Mouse (Mus musculus) neural tube, embryonic 14.5 days (tissue): ENCODE data around the gene Mrgbp. TPM values are rescaled to one million over a fixed set of nuclear protein-coding genes. Genes with fewer than 3 reads are reported as not detected.

Experiments used
- ATAC-seq: fragments of 200-750 bp; cut with Nextera tagmentation; 2 replicates; pipeline ENCODE4 v1.8.0; 2017; ENCODE audit warnings: low read depth, mild to moderate bottlenecking, moderate TSS enrichment, moderate library complexity
- H3K27ac ChIP-seq: fragments of 300-500 bp; sonication (generic); 2 replicates; pipeline ENCODE4 v1.5.1; 2014; ENCODE audit warnings: low read depth, mild to moderate bottlenecking, control low read depth, low read length, moderate library complexity, mixed read lengths
- H3K27me3 ChIP-seq: fragments of 300-500 bp; sonication (generic); 2 replicates; pipeline ENCODE4 v1.6.1; 2014; ENCODE audit warnings: low read length; ENCODE audit not compliant: control insufficient read depth, insufficient read depth
- H3K36me3 ChIP-seq: fragments of 300-500 bp; sonication (generic); 2 replicates; pipeline ENCODE4 v1.6.1; 2014; ENCODE audit warnings: low read length, mixed read lengths; ENCODE audit not compliant: control insufficient read depth, insufficient read depth
- H3K4me1 ChIP-seq: fragments of 300-500 bp; sonication (generic); 2 replicates; pipeline ENCODE4 v1.6.1; 2014; ENCODE audit warnings: low read length; ENCODE audit not compliant: control insufficient read depth, insufficient read depth
- H3K4me2 ChIP-seq: fragments of 300-500 bp; sonication (generic); 2 replicates; pipeline ENCODE4 v1.6.1; 2014; ENCODE audit warnings: mild to moderate bottlenecking, low read depth, low read length, control low read depth
- H3K4me3 ChIP-seq: fragments of 300-500 bp; sonication (generic); 2 replicates; pipeline ENCODE4 v1.5.1; 2014; ENCODE audit warnings: low read depth, low read length, control low read depth, mixed read lengths
- H3K9ac ChIP-seq: fragments of 300-500 bp; sonication (generic); replicated peaks from 2 replicates; pipeline ENCODE4 v1.6.1; 2014; ENCODE audit warnings: low read depth, mild to moderate bottlenecking, control low read depth, low read length, mixed read lengths
- H3K9me3 ChIP-seq: fragments of 300-500 bp; sonication (generic); 2 replicates; pipeline ENCODE4 v1.6.1; 2016; ENCODE audit warnings: low read length; ENCODE audit not compliant: control insufficient read depth
- WGBS: fragments of 180-500 bp; shearing (Covaris S2); extraction: QIAGEN DNeasy Blood & Tissue Kit; methylation state at CpG from one replicate; pipeline ENCODE4 v1.1.7; 2014; 5-methylcytosine and 5-hydroxymethylcytosine counted together
- polyA plus RNA-seq: library from polyadenylated mRNA; unstranded; fragments of >200 nt; fragmentation: Nextera tagmentation; extraction: Ambion mirVana; gene quantifications from 2 replicates; pipeline ENCODE4 v1.2.1, GENCODE M21; 2014

The Mrgbp gene
- polyA plus RNA-seq, result 40.0 and 41.8 TPM in 2 replicates

DNA sequence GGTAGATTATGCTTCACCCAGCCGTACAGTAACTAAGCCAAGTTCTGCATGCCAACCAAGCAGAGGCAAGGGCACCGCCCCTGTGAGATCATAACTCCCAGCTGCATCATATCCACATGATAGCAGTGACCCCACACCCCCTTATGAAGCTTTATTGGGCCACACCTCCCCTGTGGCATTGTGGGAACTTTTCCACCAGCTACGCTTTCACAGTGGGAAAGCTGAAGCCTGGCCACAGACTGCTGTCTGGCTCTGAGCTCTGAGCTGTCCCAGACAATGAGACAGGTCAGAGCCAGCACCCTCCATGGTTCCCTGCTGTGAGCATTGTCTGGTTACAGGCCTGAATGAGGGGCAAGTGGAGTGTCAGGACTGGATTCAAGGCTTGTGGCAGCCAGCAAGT, at the start of gene Mrgbp:
Gene Mrgbp (plus strand): TSS at position 303 of the 400 bp plus-strand sequence.
- no peaks in the 10 kb centered on the region for H3K9me3 ChIP-seq
- H3K9ac ChIP-seq, result no peak within 1 kb of the TSS
- no peak for ATAC-seq
- no peak within 1 kb of the TSS for H3K4me3 ChIP-seq
- WGBS, result 70% methylated on average over 3 of the region's 3 CpGs
- peaks cover 10% of the 10 kb centered on the region for H3K36me3 ChIP-seq
- no peak within 1 kb of the TSS for H3K27ac ChIP-seq
- peaks cover 11% of the 10 kb centered on the region for H3K4me1 ChIP-seq
- no peaks in the 10 kb centered on the region for H3K27me3 ChIP-seq
- no peak within 1 kb of the TSS for H3K4me2 ChIP-seq

DNA sequence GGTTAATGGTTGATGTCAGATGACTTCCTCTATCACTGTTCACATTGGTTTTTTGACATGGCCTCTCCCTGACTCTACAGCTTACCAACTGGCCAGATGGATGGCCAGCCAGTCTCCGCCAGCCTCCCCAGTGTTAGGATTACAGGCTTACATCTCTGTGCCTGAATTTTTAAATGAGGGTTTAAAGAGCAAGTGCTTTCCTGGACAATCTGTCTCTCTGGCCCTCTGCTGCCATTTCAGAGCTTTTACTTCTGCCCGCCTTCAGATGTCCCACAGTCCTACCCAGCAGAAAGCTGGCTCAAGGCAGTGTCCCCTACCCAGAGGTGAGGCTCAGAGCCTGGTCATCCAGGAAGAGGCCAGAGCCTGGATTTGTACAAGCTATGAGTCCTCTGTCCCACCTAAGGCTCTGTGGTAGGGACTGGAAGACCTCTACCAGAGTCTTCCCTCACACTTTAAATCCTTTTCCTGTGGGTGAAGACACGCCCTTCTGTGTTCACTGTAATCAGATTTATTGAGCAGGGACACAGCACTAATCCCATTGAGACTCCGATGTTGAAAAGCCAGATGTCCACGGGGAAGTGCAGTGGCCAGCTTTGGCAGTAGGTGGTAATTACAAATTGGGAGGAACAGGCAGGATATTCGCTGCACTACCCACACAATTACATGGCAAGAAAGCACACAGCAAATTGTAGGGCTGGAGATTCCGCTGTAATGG, 49.3 kb upstream of the Mrgbp start:
- H3K27ac ChIP-seq, result no peak overlapping the region
- no peaks in the 10 kb centered on the region for H3K36me3 ChIP-seq
- no peaks in the 10 kb centered on the region; the same call in 1 of the 2 replicates for H3K4me1 ChIP-seq
- no peak overlapping the region for H3K4me2 ChIP-seq
- no peak for ATAC-seq
- H3K9me3 ChIP-seq, result no peaks in the 10 kb centered on the region
- H3K27me3 ChIP-seq, result no peaks in the 10 kb centered on the region
- H3K9ac ChIP-seq, result no peak overlapping the region
- H3K4me3 ChIP-seq, result no peak overlapping the region
- 61% methylated on average over 7 of the region's 7 CpGs for WGBS

DNA sequence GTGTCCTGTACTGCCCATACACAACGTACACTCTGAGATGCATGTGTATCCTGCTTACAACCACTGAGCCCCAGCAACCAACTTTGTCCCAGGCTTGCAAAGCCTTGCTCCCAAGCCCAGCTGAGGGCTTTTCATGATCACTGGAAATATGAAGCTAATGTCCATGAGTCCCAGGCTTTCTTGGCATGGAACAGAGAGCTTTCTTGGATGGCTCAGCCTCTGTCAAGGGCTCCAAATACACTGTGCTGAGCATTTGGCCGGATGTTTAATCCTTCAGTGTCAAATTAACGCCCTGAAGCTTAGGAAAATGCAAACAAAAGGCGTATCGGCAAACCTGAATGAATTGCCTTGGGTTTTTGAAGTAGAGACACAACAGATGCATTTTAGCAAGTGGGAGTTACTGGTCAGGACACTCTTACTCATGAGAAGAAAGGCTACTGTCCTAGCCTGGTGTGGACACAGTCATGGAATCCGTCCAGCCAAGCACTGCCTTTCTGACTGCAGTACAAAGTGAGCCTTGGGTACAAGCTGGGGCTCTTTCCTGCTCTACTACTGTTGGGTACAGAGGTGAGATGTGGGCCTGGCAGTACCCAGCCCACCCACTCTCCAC, 48.6 kb upstream of the Mrgbp start:
- no peak overlapping the region for H3K9ac ChIP-seq
- no peak overlapping the region for H3K4me2 ChIP-seq
- no peaks in the 10 kb centered on the region for H3K9me3 ChIP-seq
- 54% methylated on average over 6 of the region's 6 CpGs for WGBS
- H3K4me3 ChIP-seq, result no peak overlapping the region
- H3K27me3 ChIP-seq, result no peaks in the 10 kb centered on the region
- H3K27ac ChIP-seq, result no peak overlapping the region
- H3K4me1 ChIP-seq, result no peaks in the 10 kb centered on the region; the same call in 1 of the 2 replicates
- ATAC-seq, result no peak
- no peaks in the 10 kb centered on the region for H3K36me3 ChIP-seq

DNA sequence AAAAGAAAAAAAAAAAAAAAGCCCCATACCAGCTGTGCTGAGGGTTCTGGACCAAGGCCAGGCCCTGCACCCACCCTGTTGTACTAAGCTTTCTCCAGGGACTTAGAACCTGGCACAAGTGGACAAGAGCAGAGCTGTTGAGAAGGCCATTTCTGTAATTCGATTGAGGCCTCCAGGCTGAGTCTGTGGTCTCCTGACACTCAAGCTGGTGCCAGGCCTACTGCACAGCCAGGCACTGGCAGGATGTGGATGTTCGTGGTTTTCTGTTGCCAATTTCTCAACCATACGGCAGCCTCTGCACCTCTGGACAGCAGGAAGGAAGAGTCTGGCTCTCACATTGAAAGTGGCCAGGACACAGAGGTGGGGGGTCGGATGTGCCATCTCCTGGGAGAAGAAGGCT, 47.9 kb upstream of the Mrgbp start:
- Histone ChIP-seq H3K4me3 (no peak overlapping the region), H3K27me3 (no peaks in the 10 kb centered on the region), H3K4me2 (no peak overlapping the region), H3K9ac (no peak overlapping the region), H3K9me3 (no peaks in the 10 kb centered on the region), H3K4me1 (no peaks in the 10 kb centered on the region; the same call in 1 of the 2 replicates), H3K27ac (no peak overlapping the region), H3K36me3 (no peaks in the 10 kb centered on the region)
- no peak for ATAC-seq
- WGBS, result 80% methylated on average over 4 of the region's 4 CpGs

DNA sequence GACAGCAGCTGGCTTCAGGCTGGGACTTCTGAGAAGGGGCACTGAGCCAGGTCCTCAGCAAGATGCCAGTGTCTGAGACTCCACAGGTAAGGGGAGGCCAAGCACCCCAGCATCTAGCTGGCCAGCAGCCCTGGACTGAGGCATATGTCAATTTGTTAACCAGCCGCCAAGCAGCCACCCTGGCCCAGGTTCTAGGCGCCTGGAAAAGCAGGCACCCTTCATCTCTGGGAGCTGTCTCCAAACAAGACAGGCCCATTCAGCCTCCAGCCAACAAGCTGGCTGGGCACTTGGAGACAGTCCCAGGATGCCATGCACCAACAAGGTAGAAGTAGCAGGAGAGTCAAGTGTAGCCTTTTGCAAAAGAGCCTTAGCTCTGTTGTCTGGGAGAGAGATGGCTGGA, 37.4 kb upstream of the Mrgbp start:
- H3K27me3 ChIP-seq, result no peaks in the 10 kb centered on the region
- H3K4me2 ChIP-seq, result no peak overlapping the region
- ATAC-seq, result no peak
- 94% methylated on average over 2 of the region's 2 CpGs for WGBS
- H3K36me3 ChIP-seq, result no peaks in the 10 kb centered on the region
- H3K4me1 ChIP-seq, result no peaks in the 10 kb centered on the region; the same call in 1 of the 2 replicates
- no peak overlapping the region for H3K9ac ChIP-seq
- H3K9me3 ChIP-seq, result no peaks in the 10 kb centered on the region
- no peak overlapping the region for H3K4me3 ChIP-seq
- H3K27ac ChIP-seq, result no peak overlapping the region

DNA sequence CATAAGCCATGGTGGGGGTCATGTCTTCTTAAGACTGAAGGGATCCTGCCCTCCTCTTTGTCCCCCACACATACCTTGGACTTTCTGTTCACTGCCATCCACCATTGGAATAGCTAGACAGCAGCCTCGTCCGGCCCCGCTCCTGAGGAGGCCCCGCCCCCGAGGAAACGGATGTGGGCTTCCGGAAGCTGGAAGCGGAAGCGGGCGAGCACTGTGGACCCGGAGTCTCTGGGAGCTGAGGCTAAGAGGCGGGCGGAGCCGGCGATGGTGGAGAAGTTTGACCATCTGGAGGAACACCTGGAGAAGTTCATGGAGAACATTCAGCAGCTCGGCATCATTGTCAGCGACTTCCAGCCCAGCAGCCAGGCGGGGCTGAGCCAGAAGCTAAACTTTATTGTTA, 36.1 kb upstream of the Mrgbp start:
- no peak for ATAC-seq
- H3K9ac ChIP-seq, result no peak overlapping the region
- H3K27me3 ChIP-seq, result no peaks in the 10 kb centered on the region
- no peaks in the 10 kb centered on the region for H3K9me3 ChIP-seq
- no peak overlapping the region for H3K27ac ChIP-seq
- WGBS, result 83% methylated on average over 18 of the region's 18 CpGs
- no peaks in the 10 kb centered on the region for H3K36me3 ChIP-seq
- H3K4me3 ChIP-seq, result no peak overlapping the region
- H3K4me1 ChIP-seq, result no peaks in the 10 kb centered on the region; the same call in 1 of the 2 replicates
- no peak overlapping the region for H3K4me2 ChIP-seq

DNA sequence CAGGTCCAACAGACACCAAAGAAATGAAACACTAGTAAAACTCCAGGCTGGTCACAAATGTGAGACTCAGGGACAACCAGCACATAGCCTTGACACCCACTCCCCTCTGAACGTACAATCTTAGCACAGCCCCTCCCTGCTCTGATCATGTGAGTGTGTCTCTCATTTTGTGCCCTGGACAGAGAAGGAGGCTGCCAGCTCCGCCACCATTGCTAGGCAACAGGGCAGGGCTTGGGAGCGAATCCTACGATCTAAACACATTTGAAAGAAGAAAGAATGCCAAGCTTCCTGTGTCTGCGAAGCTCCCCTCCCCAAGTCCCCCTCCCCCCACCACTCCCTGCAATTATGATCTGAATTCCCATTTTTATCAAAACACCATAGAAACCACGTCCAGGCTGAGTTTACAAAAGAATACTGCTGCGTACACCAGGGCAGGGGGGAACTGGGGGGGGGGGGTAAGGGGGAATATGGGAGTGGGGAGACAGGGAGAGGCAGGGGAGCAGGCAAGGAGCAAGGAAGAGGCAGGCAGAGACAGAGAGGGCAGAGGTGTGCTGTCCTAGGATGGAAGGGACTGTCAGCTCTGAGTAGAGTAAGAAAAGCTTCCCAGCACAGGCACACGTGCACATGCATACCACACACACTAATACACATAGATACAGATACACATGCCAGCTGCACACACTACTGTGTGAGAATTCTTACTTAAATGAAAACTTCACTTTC, 33.6 kb upstream of the Mrgbp start:
- Histone ChIP-seq H3K36me3 (no peaks in the 10 kb centered on the region), H3K4me1 (no peaks in the 10 kb centered on the region; the same call in 1 of the 2 replicates), H3K4me3 (no peak overlapping the region), H3K9ac (no peak overlapping the region), H3K4me2 (peak overlapping the region; percentile 19; the same call in 1 of the 2 replicates), H3K9me3 (no peaks in the 10 kb centered on the region), H3K27ac (no peak overlapping the region), H3K27me3 (no peaks in the 10 kb centered on the region)
- WGBS, result 24% methylated on average over 8 of the region's 8 CpGs
- ATAC-seq, result peak; percentile 76; the same call in 1 of the 2 replicates

DNA sequence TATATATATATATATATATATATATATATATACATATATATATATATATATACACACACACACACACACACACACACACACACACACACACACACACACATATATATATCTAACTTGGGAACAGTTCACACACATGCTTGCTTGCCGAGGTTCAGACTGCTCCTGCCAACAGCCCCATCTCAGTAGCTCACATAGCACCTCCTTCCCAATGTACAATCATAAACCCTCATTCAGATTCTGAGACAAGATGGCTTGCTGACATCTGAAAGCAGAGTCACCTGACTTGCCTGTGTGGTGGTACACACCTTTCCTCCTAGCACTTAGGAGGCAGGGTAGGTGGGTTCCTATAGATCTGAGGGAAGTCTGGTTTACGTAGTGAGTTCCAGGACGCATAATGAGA, 28.8 kb upstream of the Mrgbp start:
- H3K27ac ChIP-seq, result no peak overlapping the region
- no peak overlapping the region for H3K4me3 ChIP-seq
- H3K9me3 ChIP-seq, result no peaks in the 10 kb centered on the region
- no peak for ATAC-seq
- no peak overlapping the region for H3K9ac ChIP-seq
- 78% methylated on average over 3 of the region's 3 CpGs for WGBS
- no peaks in the 10 kb centered on the region for H3K36me3 ChIP-seq
- H3K27me3 ChIP-seq, result no peaks in the 10 kb centered on the region
- H3K4me1 ChIP-seq, result no peaks in the 10 kb centered on the region; the same call in 1 of the 2 replicates
- H3K4me2 ChIP-seq, result no peak overlapping the region

DNA sequence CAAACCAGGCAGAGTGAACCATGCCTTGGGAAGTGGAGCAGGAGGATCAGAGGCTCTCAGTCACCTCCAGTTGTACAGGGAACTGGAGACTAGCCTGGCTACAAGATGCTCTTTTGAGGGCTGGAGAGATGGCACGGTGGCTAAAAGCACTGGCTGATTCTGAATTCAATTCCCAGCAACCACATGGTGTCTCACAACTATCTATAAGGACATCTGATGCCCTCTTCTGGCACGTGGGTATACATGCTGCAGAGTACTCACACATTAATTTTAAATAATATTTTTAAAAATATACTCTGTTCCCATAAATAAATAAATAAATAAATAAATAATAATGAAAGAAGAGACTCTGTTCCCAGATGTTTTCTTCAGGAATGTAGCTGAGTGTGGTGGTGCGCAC, 25.9 kb upstream of the Mrgbp start:
- ATAC-seq, result no peak
- WGBS, result 44% methylated on average over 3 of the region's 3 CpGs
- Histone ChIP-seq H3K4me1 (no peaks in the 10 kb centered on the region), H3K27me3 (no peaks in the 10 kb centered on the region), H3K27ac (no peak overlapping the region), H3K9me3 (no peaks in the 10 kb centered on the region), H3K4me2 (no peak overlapping the region), H3K9ac (no peak overlapping the region), H3K36me3 (no peaks in the 10 kb centered on the region), H3K4me3 (no peak overlapping the region)
